Mouse (Mus musculus) layer of hippocampus, postnatal 25 days (tissue): ENCODE measurements around the gene Rab37. TPM values are rescaled to one million over a fixed set of nuclear protein-coding genes. Genes with fewer than 3 reads are reported as not detected.

Experiments
- DNase-seq, 2 experiments: peaks; one replicate each; pipeline ENCODE4 v3.0.0; 2022; ENCODE audit warnings: mixed read lengths in 2 of 2, low spot score in 1 of 2; ENCODE audit errors: extremely low spot score in 1 of 2
- total RNA-seq, 2 experiments: library from RNA; stranded (reverse); gene quantifications; 2 replicates each; pipeline ENCODE4 v1.2.3; 2021

Gene Rab37
- total RNA-seq, 2 experiments from 2014 or later = 1.8 to 2.0 TPM

GRCm38 (mm10) chr11:115129508-115130126 is 38.4 kb downstream of the Rab37 start:
- no peak for DNase-seq

- DNase-seq = no peak
These were observed 40.6 kb downstream of the Rab37 start for GRCm38 (mm10) chr11:115131768-115132381.

- no peak for DNase-seq
These were observed 42.6 kb downstream of the Rab37 start, which contains the start of gene Cd300lf for GRCm38 (mm10) chr11:115133800-115134199. Gene Cd300lf (minus strand): TSS chr11:115133992.

GRCm38 (mm10) chr11:115138597-115139262 is 47.5 kb downstream of the Rab37 start:
- DNase-seq = no peak

GRCm38 (mm10) chr11:115141970-115142369 is 50.7 kb downstream of the Rab37 start:
- no peak for DNase-seq

- no peak for DNase-seq
These were observed 56.6 kb downstream of the Rab37 start for GRCm38 (mm10) chr11:115147813-115148212.

- no peak for DNase-seq
These were observed 59.6 kb downstream of the Rab37 start for GRCm38 (mm10) chr11:115150741-115151254.

- DNase-seq = peak in 1 of 2 experiments; percentile 31
These were observed 60.7 kb downstream of the Rab37 start for GRCm38 (mm10) chr11:115151755-115152429.

- no peak for DNase-seq
These were observed 61.9 kb downstream of the Rab37 start for GRCm38 (mm10) chr11:115153088-115153487.

- peak; percentile 44 to 65 for DNase-seq
These were observed 62.6 kb downstream of the Rab37 start for GRCm38 (mm10) chr11:115153699-115154292.

- DNase-seq = no peak
These were observed 63.9 kb downstream of the Rab37 start for GRCm38 (mm10) chr11:115155053-115155634.

GRCm38 (mm10) chr11:115157933-115158719 is 66.9 kb downstream of the Rab37 start:
- no peak for DNase-seq

GRCm38 (mm10) chr11:115160016-115160797 is 69.0 kb downstream of the Rab37 start:
- DNase-seq = peak; percentile 44 to 72

- DNase-seq = peak; percentile 49 to 87
These were observed 69.8 kb downstream of the Rab37 start for GRCm38 (mm10) chr11:115160883-115161577.

GRCm38 (mm10) chr11:115161578-115162204 is 70.5 kb downstream of the Rab37 start:
- DNase-seq = no peak

GRCm38 (mm10) chr11:115162205-115162601 is 71.0 kb downstream of the Rab37 start:
- no peak for DNase-seq

- peak; percentile 76 to 85 for DNase-seq
These were observed 71.7 kb downstream of the Rab37 start, which contains the start of gene Slc9a3r1 for GRCm38 (mm10) chr11:115162832-115163480. Gene Slc9a3r1 (plus strand): TSS chr11:115163341.
